Mouse (Mus musculus) limb, embryonic 12.5 days (tissue): ENCODE measurements around the gene Celf5. TPM values are rescaled to one million over a fixed set of nuclear protein-coding genes. Genes with fewer than 3 reads are reported as not detected.

Source experiments
- ATAC-seq: fragments of 200-750 bp; cut with Nextera tagmentation; 2 replicates; pipeline ENCODE4 v1.8.0; 2017; ENCODE audit warnings: low read depth, moderate TSS enrichment; ENCODE audit not compliant: insufficient number of reproducible peaks, insufficient read depth, low FRiP score, low TSS enrichment
- H3K27ac ChIP-seq: fragments of 300-500 bp; sonication (generic); 2 replicates; pipeline ENCODE4 v1.5.1; 2016; ENCODE audit warnings: mild to moderate bottlenecking, moderate library complexity
- H3K27me3 ChIP-seq: fragments of 300-500 bp; sonication (generic); 2 replicates; pipeline ENCODE4 v1.6.1; 2016; ENCODE audit warnings: mild to moderate bottlenecking, moderate library complexity
- H3K36me3 ChIP-seq: fragments of 300-500 bp; sonication (generic); 2 replicates; pipeline ENCODE4 v1.6.1; 2016; ENCODE audit warnings: mild to moderate bottlenecking, moderate library complexity
- H3K4me1 ChIP-seq: fragments of 300-500 bp; sonication (generic); replicated peaks from 2 replicates; pipeline ENCODE4 v1.6.1; 2016
- H3K4me2 ChIP-seq: fragments of 300-500 bp; sonication (generic); 2 replicates; pipeline ENCODE4 v1.6.1; 2016; ENCODE audit warnings: mild to moderate bottlenecking, moderate library complexity
- H3K4me3 ChIP-seq: fragments of 300-500 bp; sonication (generic); replicated peaks from 2 replicates; pipeline ENCODE4 v1.5.1; 2016; ENCODE audit warnings: mild to moderate bottlenecking
- H3K9ac ChIP-seq: fragments of 300-500 bp; sonication (generic); replicated peaks from 2 replicates; pipeline ENCODE4 v1.6.1; 2016; ENCODE audit warnings: mild to moderate bottlenecking, moderate library complexity
- H3K9me3 ChIP-seq: fragments of 300-500 bp; sonication (generic); 2 replicates; pipeline ENCODE4 v1.6.1; 2016; ENCODE audit warnings: mild to moderate bottlenecking, moderate library complexity
- WGBS: fragments of 180-500 bp; shearing (Covaris S2); methylation state at CpG from one replicate; pipeline ENCODE4 v1.1.7; 2016; 5-methylcytosine and 5-hydroxymethylcytosine counted together
- polyA plus RNA-seq: library from polyadenylated mRNA; unstranded; fragments of >200 nt; fragmentation: Nextera tagmentation; extraction: Ambion mirVana; gene quantifications from 2 replicates; pipeline ENCODE4 v1.2.1, GENCODE M21; 2016

Gene Celf5
- polyA plus RNA-seq, 1 experiment from 2014 or later = 0.93 TPM

DNA sequence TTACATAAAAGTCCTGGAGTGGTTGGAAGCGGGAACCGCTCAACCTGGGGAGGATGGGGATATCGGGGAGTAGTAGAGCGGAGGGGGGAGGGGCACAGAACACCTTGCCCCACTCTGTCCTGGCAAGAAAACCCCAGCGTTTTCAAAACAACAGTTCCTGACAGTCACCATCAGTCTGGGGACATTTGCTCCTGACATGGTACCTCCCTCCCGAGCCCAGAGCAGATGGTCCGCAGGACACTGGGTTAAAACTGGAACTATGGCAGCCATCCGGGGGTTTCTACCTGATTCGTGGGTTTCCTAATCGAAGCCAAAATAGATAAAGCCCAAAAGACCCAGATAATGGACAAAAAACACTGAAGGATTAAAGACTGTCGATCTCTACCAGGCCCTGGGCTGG lies 21.6 kb downstream of the Celf5 start:
- peaks cover 99% of the 10 kb centered on the region for H3K27me3 ChIP-seq
- ATAC-seq = no peak
- H3K9ac ChIP-seq = no peak overlapping the region
- H3K4me1 ChIP-seq = peaks cover 11% of the 10 kb centered on the region
- H3K9me3 ChIP-seq = no peaks in the 10 kb centered on the region
- WGBS = 38% methylated on average over 11 of the region's 11 CpGs
- no peaks in the 10 kb centered on the region for H3K36me3 ChIP-seq
- H3K27ac ChIP-seq = no peak overlapping the region
- no peak overlapping the region for H3K4me2 ChIP-seq
- H3K4me3 ChIP-seq = no peak overlapping the region

- H3K4me2 ChIP-seq = no peak overlapping the region
- H3K4me3 ChIP-seq = no peak overlapping the region
- peaks cover 11% of the 10 kb centered on the region for H3K4me1 ChIP-seq
- no peak overlapping the region for H3K9ac ChIP-seq
- peaks cover 99% of the 10 kb centered on the region for H3K27me3 ChIP-seq
- H3K27ac ChIP-seq = no peak overlapping the region
- no peaks in the 10 kb centered on the region for H3K9me3 ChIP-seq
- no peak for ATAC-seq
- no peaks in the 10 kb centered on the region for H3K36me3 ChIP-seq
- 28% methylated on average over 20 of the region's 20 CpGs for WGBS
Measured at GRCm38 (mm10) chr10:81460471-81460870, 22.0 kb downstream of the Celf5 start.

- peaks cover 99% of the 10 kb centered on the region for H3K27me3 ChIP-seq
- H3K9me3 ChIP-seq = no peaks in the 10 kb centered on the region
- no peak for ATAC-seq
- peaks cover 7% of the 10 kb centered on the region for H3K4me1 ChIP-seq
- no peak overlapping the region for H3K9ac ChIP-seq
- H3K4me2 ChIP-seq = no peak overlapping the region
- WGBS = 64% methylated on average over 21 of the region's 21 CpGs
- H3K4me3 ChIP-seq = no peak overlapping the region
- H3K27ac ChIP-seq = no peak overlapping the region
- H3K36me3 ChIP-seq = no peaks in the 10 kb centered on the region
Measured at GRCm38 (mm10) chr10:81459399-81459798, 23.1 kb downstream of the Celf5 start.

GRCm38 (mm10) chr10:81458267-81458666 lies 24.2 kb downstream of the Celf5 start:
- Histone ChIP-seq H3K36me3 (no peaks in the 10 kb centered on the region), H3K27ac (no peak overlapping the region), H3K4me1 (0 out of 2 replicates have a peak, but pooled peaks cover 3% of the 10 kb centered on the region), H3K9ac (no peak overlapping the region), H3K9me3 (no peaks in the 10 kb centered on the region), H3K27me3 (peaks cover 99% of the 10 kb centered on the region), H3K4me3 (no peak overlapping the region), H3K4me2 (no peak overlapping the region)
- 83% methylated on average over 6 of the region's 6 CpGs for WGBS
- no peak for ATAC-seq

GRCm38 (mm10) chr10:81457624-81458023 lies 24.9 kb downstream of the Celf5 start:
- Histone ChIP-seq H3K9me3 (no peaks in the 10 kb centered on the region), H3K36me3 (no peaks in the 10 kb centered on the region), H3K4me1 (peaks cover 6% of the 10 kb centered on the region), H3K27ac (no peak overlapping the region), H3K4me3 (no peak overlapping the region), H3K4me2 (no peak overlapping the region), H3K9ac (no peak overlapping the region), H3K27me3 (peaks cover 99% of the 10 kb centered on the region)
- WGBS = 84% methylated on average over 8 of the region's 8 CpGs
- no peak for ATAC-seq

- no peak overlapping the region for H3K27ac ChIP-seq
- no peak overlapping the region for H3K4me3 ChIP-seq
- 48% methylated on average over 12 of the region's 12 CpGs for WGBS
- no peaks in the 10 kb centered on the region for H3K9me3 ChIP-seq
- no peak for ATAC-seq
- H3K4me1 ChIP-seq = peaks cover 6% of the 10 kb centered on the region
- H3K9ac ChIP-seq = no peak overlapping the region
- H3K27me3 ChIP-seq = peaks cover 99% of the 10 kb centered on the region
- H3K36me3 ChIP-seq = no peaks in the 10 kb centered on the region
- no peak overlapping the region for H3K4me2 ChIP-seq
Measured at GRCm38 (mm10) chr10:81456983-81457563, 25.4 kb downstream of the Celf5 start.

DNA sequence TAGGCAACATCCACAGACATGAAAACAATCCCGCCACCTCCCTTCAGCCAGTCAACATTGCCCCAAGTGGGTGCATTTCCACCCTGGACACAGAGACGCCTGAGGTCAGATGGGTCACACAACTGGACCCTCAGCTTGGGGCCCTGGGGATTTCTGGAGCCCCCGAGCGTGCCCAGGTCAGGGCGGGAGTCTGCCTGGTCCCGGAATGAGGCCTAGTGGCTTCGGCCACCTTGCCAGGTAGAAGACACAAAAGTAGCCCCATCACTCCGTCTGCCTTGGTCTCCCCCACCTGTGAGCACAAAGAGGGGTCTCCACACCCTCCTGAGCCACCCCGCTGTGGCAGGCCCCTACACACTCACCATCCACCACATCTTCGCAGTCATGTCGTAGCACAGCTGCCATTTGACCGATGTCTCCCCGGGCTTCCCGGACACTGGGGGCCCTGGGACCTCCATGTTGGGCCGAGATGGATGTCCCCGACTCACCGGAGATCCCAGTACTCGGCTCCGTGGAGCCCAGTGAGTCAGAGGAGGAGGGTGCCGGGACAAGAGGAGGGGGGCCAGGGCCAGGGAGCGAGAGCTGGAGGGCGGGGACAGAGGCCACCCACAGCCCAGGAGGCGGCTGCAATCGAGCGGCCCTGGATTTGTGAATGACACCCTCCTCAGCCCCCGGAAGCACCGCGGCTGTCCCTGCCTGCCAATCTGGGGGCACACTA lies 27.2 kb downstream of the Celf5 start, which contains the start of gene Nfic:
Gene Nfic (minus strand): TSS at position 455 of the 715 bp plus-strand sequence.
- no peak for ATAC-seq
- Histone ChIP-seq H3K9ac (no peak within 1 kb of the TSS), H3K4me2 (no peak within 1 kb of the TSS)

DNA sequence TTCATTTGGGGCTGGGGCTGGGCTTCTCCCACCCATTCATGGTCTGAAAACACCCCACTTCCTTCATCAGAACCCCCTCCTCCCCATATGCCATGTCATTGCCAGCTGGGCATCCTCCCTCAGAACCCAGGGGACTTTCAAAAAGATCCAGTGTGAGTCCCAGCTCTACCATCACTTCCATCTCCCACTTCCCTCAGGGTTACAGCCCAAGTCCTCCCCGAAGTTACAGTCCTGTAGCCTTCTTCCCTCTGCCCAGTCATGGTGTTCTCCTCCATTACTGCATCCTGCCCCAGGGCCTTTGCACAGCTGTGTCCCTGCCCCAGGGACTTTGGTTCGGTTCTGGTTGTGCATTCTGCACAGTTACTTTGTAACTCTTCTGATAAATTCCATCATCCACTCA lies 28.4 kb downstream of the Celf5 start:
- Histone ChIP-seq H3K4me2 (no peak overlapping the region), H3K9ac (no peak overlapping the region), H3K9me3 (no peaks in the 10 kb centered on the region), H3K4me1 (peaks cover 4% of the 10 kb centered on the region), H3K27me3 (peaks cover 88% of the 10 kb centered on the region), H3K4me3 (no peak overlapping the region), H3K27ac (no peak overlapping the region), H3K36me3 (no peaks in the 10 kb centered on the region)
- ATAC-seq = no peak
- WGBS = 79% methylated on average over 2 of the region's 2 CpGs

More for the DNA sequence above, 27.2 kb downstream of the Celf5 start, which contains the start of gene Nfic:
- H3K27ac ChIP-seq = no peak within 1 kb of the TSS
- H3K4me3 ChIP-seq = no peak within 1 kb of the TSS
- H3K27me3 ChIP-seq = peaks cover 99% of the 10 kb centered on the region
- WGBS = 64% methylated on average over 28 of the region's 28 CpGs
- no peaks in the 10 kb centered on the region for H3K36me3 ChIP-seq
- H3K9me3 ChIP-seq = no peaks in the 10 kb centered on the region
- peaks cover 6% of the 10 kb centered on the region for H3K4me1 ChIP-seq

DNA sequence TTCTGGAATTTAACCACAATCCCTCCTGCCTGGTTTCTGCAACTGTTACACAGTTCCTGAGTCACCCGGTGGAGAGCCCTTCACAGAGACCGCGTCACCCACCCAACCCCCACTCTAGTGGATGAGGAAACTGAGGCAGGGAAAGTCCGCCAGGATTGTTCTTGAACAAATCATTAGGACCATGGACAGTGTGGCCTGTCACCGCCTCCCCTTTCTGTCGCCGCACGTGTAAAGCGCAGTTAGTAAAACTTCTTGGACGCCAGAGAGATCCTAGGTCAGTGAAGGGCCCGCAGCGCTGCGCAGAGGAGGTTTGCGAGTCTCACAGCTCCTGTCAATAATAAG lies 29.6 kb downstream of the Celf5 start:
- 3% methylated on average over 14 of the region's 14 CpGs for WGBS
- Histone ChIP-seq H3K4me2 (no peak overlapping the region), H3K27ac (no peak overlapping the region), H3K9me3 (no peaks in the 10 kb centered on the region), H3K9ac (no peak overlapping the region; the same call in 1 of the 2 replicates), H3K4me1 (peaks cover 4% of the 10 kb centered on the region), H3K4me3 (0 out of 2 replicates have a peak overlapping the region, but pooled peaks have one; percentile 3), H3K27me3 (peaks cover 77% of the 10 kb centered on the region), H3K36me3 (no peaks in the 10 kb centered on the region)
- ATAC-seq = no peak

DNA sequence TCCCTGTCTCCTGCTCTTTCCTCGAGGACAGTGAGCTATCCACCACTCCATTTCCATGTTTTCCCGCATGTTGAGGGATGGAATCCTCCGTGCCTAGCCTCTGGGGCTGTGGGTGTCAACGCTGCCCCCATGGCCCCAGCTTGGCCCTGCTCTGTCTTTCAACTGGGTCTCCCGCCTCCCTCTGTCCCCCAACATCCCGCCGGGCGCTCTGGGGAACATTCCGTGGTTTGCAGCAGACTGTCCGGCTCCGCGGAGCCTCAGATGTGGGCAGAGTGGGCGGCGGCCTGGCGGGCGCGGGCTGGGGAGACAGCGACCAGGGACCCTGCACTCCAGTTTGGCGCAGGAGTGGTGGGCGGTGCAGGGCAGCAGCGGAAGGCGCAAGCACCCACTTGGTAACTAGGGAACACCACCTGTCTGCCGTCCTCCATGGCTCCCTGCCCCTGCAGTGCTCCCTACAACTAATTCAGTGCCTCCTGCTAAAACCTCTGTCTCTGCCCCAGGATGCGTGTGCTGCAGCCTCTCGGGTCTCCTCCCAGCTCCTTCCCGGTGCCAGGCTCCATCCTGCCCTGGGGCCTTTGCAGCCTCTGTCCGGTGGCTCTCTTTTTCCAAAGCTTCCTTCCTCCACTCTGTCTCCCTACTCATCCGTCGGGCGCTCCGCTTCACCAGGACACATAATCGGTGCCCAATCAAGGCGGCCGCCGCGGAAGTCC lies 30.1 kb downstream of the Celf5 start:
- no peak overlapping the region; the same call in 1 of the 2 replicates for H3K9ac ChIP-seq
- H3K4me2 ChIP-seq = peak overlapping the region; percentile 17; the same call in 1 of the 2 replicates
- no peaks in the 10 kb centered on the region for H3K36me3 ChIP-seq
- peaks cover 72% of the 10 kb centered on the region for H3K27me3 ChIP-seq
- 0 out of 2 replicates have a peak overlapping the region, but pooled peaks have one; percentile 3 for H3K4me3 ChIP-seq
- no peak for ATAC-seq
- no peak overlapping the region for H3K27ac ChIP-seq
- WGBS = 10% methylated on average over 36 of the region's 36 CpGs
- no peaks in the 10 kb centered on the region for H3K9me3 ChIP-seq
- H3K4me1 ChIP-seq = peaks cover 4% of the 10 kb centered on the region

GRCm38 (mm10) chr10:81451365-81451745 lies 31.2 kb downstream of the Celf5 start:
- 59% methylated on average over 6 of the region's 6 CpGs for WGBS
- H3K27ac ChIP-seq = no peak overlapping the region
- ATAC-seq = no peak

More at GRCm38 (mm10) chr10:81451365-81451745, 31.2 kb downstream of the Celf5 start:
- Histone ChIP-seq H3K9ac (no peak overlapping the region), H3K9me3 (no peaks in the 10 kb centered on the region), H3K4me3 (no peak overlapping the region), H3K4me1 (peaks cover 4% of the 10 kb centered on the region), H3K4me2 (no peak overlapping the region), H3K27me3 (peaks cover 62% of the 10 kb centered on the region), H3K36me3 (no peaks in the 10 kb centered on the region)
